In the genomic region with DNA sequence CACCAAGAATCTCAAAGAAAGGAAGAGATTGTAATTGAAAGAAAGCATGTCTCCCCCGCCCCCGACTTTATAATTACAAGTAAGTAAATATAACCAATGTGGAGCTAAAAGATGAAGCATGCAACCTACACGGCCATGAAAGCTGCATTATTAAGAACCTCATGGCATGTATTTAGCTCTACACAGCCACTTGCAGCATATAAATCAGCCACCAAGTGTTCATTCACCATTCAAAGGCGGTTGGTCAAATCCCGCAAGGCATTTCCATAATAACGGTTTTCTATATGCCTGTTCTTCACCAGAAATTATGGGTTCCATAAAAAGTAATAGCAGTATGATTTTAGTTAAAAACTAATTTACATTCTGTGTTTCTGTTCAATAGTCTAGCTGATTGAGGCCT, we compare ENCODE assay signal across 26 mouse cellular contexts.
DNase-seq lines count a peak whose midpoint lies in the region; ATAC-seq and TF ChIP-seq lines count a peak whose summit lies in the region.
"Had no signal": no experiment of that assay in that cellular context is flagged by ENCODE, and none has a peak within 500 bp of the region (broad histone marks: within the 10 kb centered on the region; RNA-seq: fewer than 3 reads in every experiment).

No protein-coding gene starts in this region.

- no peak overlapping the region for H3K9ac ChIP-seq in embryonic facial prominence, embryonic 14.5 days (ENCODE audit: low read depth, low read length)
- H3K9ac ChIP-seq in limb, embryonic 12.5 days (replicated peaks), result no peak overlapping the region
- no peak overlapping the region for H3K9ac ChIP-seq in limb, embryonic 14.5 days (ENCODE audit: low read depth, low read length, severe bottlenecking)
- H3K9ac ChIP-seq in midbrain, embryonic 11.5 days (ENCODE audit: low read length), result no peak overlapping the region
- H3K9ac ChIP-seq: embryonic facial prominence, embryonic 13.5 days; forebrain, embryonic 13.5 days; forebrain, embryonic 15.5 days; forebrain, postnatal 0 days had no signal

- H3K4me1 ChIP-seq in embryonic facial prominence, embryonic 14.5 days (ENCODE audit: control insufficient read depth, insufficient read depth, low read length), result peaks cover 5% of the 10 kb centered on the region; the same call in 1 of the 2 replicates
- peaks cover 8% of the 10 kb centered on the region for H3K4me1 ChIP-seq in embryonic facial prominence, embryonic 10.5 days
- peaks cover 38% of the 10 kb centered on the region for H3K4me1 ChIP-seq in limb, embryonic 10.5 days
- H3K4me1 ChIP-seq in limb, embryonic 12.5 days (replicated peaks), result peaks cover 36% of the 10 kb centered on the region
- peaks cover 23% of the 10 kb centered on the region for H3K4me1 ChIP-seq in limb, embryonic 14.5 days (ENCODE audit: control insufficient read depth, insufficient read depth, low read length)
- H3K4me1 ChIP-seq in midbrain, embryonic 11.5 days (ENCODE audit: control insufficient read depth, insufficient read depth, low read length), result no peaks in the 10 kb centered on the region
- no peaks in the 10 kb centered on the region for H3K4me1 ChIP-seq in cerebellum, adult 2 months (ENCODE audit: control insufficient read depth, insufficient read depth, low read length)

- H3K36me3 ChIP-seq in embryonic facial prominence, embryonic 14.5 days (ENCODE audit: control insufficient read depth, insufficient read depth, low read length), result no peaks in the 10 kb centered on the region
- H3K36me3 ChIP-seq in embryonic facial prominence, embryonic 10.5 days (replicated peaks), result no peaks in the 10 kb centered on the region
- no peaks in the 10 kb centered on the region for H3K36me3 ChIP-seq in limb, embryonic 10.5 days
- no peaks in the 10 kb centered on the region for H3K36me3 ChIP-seq in limb, embryonic 12.5 days
- no peaks in the 10 kb centered on the region for H3K36me3 ChIP-seq in limb, embryonic 14.5 days (ENCODE audit: control insufficient read depth, insufficient read depth, low read length)
- H3K36me3 ChIP-seq in midbrain, embryonic 11.5 days (ENCODE audit: control insufficient read depth, insufficient read depth, low read length), result no peaks in the 10 kb centered on the region
- H3K36me3 ChIP-seq: embryonic facial prominence, embryonic 13.5 days; forebrain, embryonic 10.5 days; forebrain, embryonic 15.5 days; G1E had no signal

- WGBS in embryonic facial prominence, embryonic 14.5 days, result 81% methylated on average over 6 of the region's 6 CpGs
- 92% methylated on average over 6 of the region's 6 CpGs for WGBS in embryonic facial prominence, embryonic 10.5 days
- 86% methylated on average over 6 of the region's 6 CpGs for WGBS in limb, embryonic 10.5 days
- 54% methylated on average over 6 of the region's 6 CpGs for WGBS in limb, embryonic 12.5 days
- WGBS in limb, embryonic 14.5 days, result 42% methylated on average over 6 of the region's 6 CpGs
- WGBS in midbrain, embryonic 11.5 days, result 89% methylated on average over 6 of the region's 6 CpGs
- WGBS in cerebellum, adult 2 months, result 95% methylated on average over 6 of the region's 6 CpGs

- no peak overlapping the region for H3K4me3 ChIP-seq in embryonic facial prominence, embryonic 14.5 days (ENCODE audit: low read depth, low read length)
- no peak overlapping the region for H3K4me3 ChIP-seq in embryonic facial prominence, embryonic 10.5 days
- no peak overlapping the region for H3K4me3 ChIP-seq in limb, embryonic 10.5 days
- no peak overlapping the region for H3K4me3 ChIP-seq in limb, embryonic 12.5 days (replicated peaks)
- no peak overlapping the region for H3K4me3 ChIP-seq in limb, embryonic 14.5 days (replicated peaks; ENCODE audit: low read length)
- H3K4me3 ChIP-seq in midbrain, embryonic 11.5 days (ENCODE audit: low read depth, low read length), result no peak overlapping the region
- H3K4me3 ChIP-seq in cerebellum, adult 2 months (replicated peaks; ENCODE audit: insufficient read depth, low read depth, low read length), result no peak overlapping the region
- H3K4me3 ChIP-seq: embryonic facial prominence, embryonic 13.5 days; forebrain, embryonic 10.5 days; forebrain, embryonic 13.5 days; forebrain, embryonic 15.5 days had no signal

- no peaks in the 10 kb centered on the region for H3K9me3 ChIP-seq in embryonic facial prominence, embryonic 14.5 days (ENCODE audit: control insufficient read depth, low read length)
- H3K9me3 ChIP-seq in embryonic facial prominence, embryonic 10.5 days, result no peaks in the 10 kb centered on the region
- H3K9me3 ChIP-seq in limb, embryonic 10.5 days (replicated peaks), result no peaks in the 10 kb centered on the region
- no peaks in the 10 kb centered on the region for H3K9me3 ChIP-seq in limb, embryonic 12.5 days
- H3K9me3 ChIP-seq in limb, embryonic 14.5 days (ENCODE audit: control insufficient read depth, low read length), result no peaks in the 10 kb centered on the region
- H3K9me3 ChIP-seq in midbrain, embryonic 11.5 days (ENCODE audit: control insufficient read depth, low read length), result no peaks in the 10 kb centered on the region
- H3K9me3 ChIP-seq: embryonic facial prominence, embryonic 13.5 days; forebrain, embryonic 10.5 days; forebrain, embryonic 13.5 days; forebrain, embryonic 15.5 days had no signal

- peak; percentile 27 for DNase-seq in embryonic facial prominence, embryonic 14.5 days (ENCODE audit: low spot score)
- no peak for DNase-seq in embryonic facial prominence, embryonic 10.5 days (ENCODE audit: low spot score)
- no peak for DNase-seq in limb, embryonic 10.5 days (ENCODE audit: low spot score)
- peak; percentile 40 for DNase-seq in limb, embryonic 14.5 days (ENCODE audit: low spot score)
- no peak for DNase-seq in cerebellum, postnatal 14 days
- no peak for DNase-seq in midbrain, embryonic 11.5 days (ENCODE audit: low spot score, missing footprints)
- no peak for DNase-seq in cerebellum, adult 2 months
- DNase-seq: adrenal gland, adult 8-10 months; adrenal gland, postnatal 14 days; adrenal gland, postnatal 36 days; B cell, adult 2 months; cerebellum, adult 11-12 months; cerebellum, adult 8-10 months; cerebellum, adult 9-11 months; cerebellum, postnatal 25 days; forebrain, postnatal 0 days had no signal

- TF ChIP-seq POLR2A in limb, embryonic 14.5 days (IDR thresholded peaks at IDR 0.05; ENCODE audit: borderline replicate concordance, extremely low read depth, insufficient read depth, insufficient read length), result no peak
- no peak for TF ChIP-seq POLR2A in cerebellum, adult 2 months (IDR thresholded peaks at IDR 0.05; ENCODE audit: borderline replicate concordance, insufficient read depth, low read length)

- ATAC-seq in embryonic facial prominence, embryonic 14.5 days (ENCODE audit: low read depth), result no peak
- peak; percentile 54; the same call in 1 of the 2 replicates for ATAC-seq in limb, embryonic 12.5 days (ENCODE audit: insufficient number of reproducible peaks, insufficient read depth, low FRiP score, low TSS enrichment, low read depth)
- peak; percentile 54; the same call in 1 of the 2 replicates for ATAC-seq in limb, embryonic 14.5 days (ENCODE audit: low FRiP score, low read depth)
- no peak for ATAC-seq in midbrain, embryonic 11.5 days (ENCODE audit: low FRiP score)
- ATAC-seq: activated CD4-positive, CD25-positive, alpha-beta regulatory T cell, adult 4 months; CD4-positive, CD25-positive, alpha-beta regulatory T cell, adult 4 months; forebrain, embryonic 13.5 days; forebrain, embryonic 15.5 days; forebrain, postnatal 0 days; Patski had no signal

- TF ChIP-seq CTCF in cerebellum, adult 2 months (IDR thresholded peaks at IDR 0.05; ENCODE audit: borderline replicate concordance, insufficient read depth, low read depth, low read length), result no peak

- no peak overlapping the region for H3K27ac ChIP-seq in embryonic facial prominence, embryonic 14.5 days (replicated peaks; ENCODE audit: low read depth, low read length)
- H3K27ac ChIP-seq in embryonic facial prominence, embryonic 10.5 days (replicated peaks), result no peak overlapping the region
- peak overlapping the region; percentile 80; the same call in 1 of the 2 replicates for H3K27ac ChIP-seq in limb, embryonic 10.5 days
- H3K27ac ChIP-seq in limb, embryonic 12.5 days, result peak overlapping the region; percentile 73
- H3K27ac ChIP-seq in limb, embryonic 14.5 days (replicated peaks; ENCODE audit: low read depth, low read length), result no peak overlapping the region
- no peak overlapping the region for H3K27ac ChIP-seq in midbrain, embryonic 11.5 days (ENCODE audit: low read depth, low read length)
- no peak overlapping the region for H3K27ac ChIP-seq in cerebellum, adult 2 months (ENCODE audit: insufficient read depth, low read length)
- H3K27ac ChIP-seq: embryonic facial prominence, embryonic 13.5 days; forebrain, embryonic 10.5 days; forebrain, embryonic 13.5 days; forebrain, embryonic 15.5 days had no signal

- H3K4me2 ChIP-seq in embryonic facial prominence, embryonic 14.5 days (ENCODE audit: low read depth, low read length), result no peak overlapping the region
- no peak overlapping the region; the same call in 1 of the 2 replicates for H3K4me2 ChIP-seq in limb, embryonic 12.5 days
- no peak overlapping the region for H3K4me2 ChIP-seq in limb, embryonic 14.5 days (replicated peaks; ENCODE audit: low read depth, low read length, severe bottlenecking)
- H3K4me2 ChIP-seq in midbrain, embryonic 11.5 days, result no peak overlapping the region
- H3K4me2 ChIP-seq: embryonic facial prominence, embryonic 13.5 days; forebrain, embryonic 13.5 days; forebrain, embryonic 15.5 days had no signal

- no peaks in the 10 kb centered on the region for H3K27me3 ChIP-seq in embryonic facial prominence, embryonic 14.5 days (replicated peaks; ENCODE audit: control insufficient read depth, insufficient read depth, low read length)
- no peaks in the 10 kb centered on the region for H3K27me3 ChIP-seq in embryonic facial prominence, embryonic 10.5 days (replicated peaks; ENCODE audit: low read depth, poor library complexity, severe bottlenecking)
- no peaks in the 10 kb centered on the region for H3K27me3 ChIP-seq in limb, embryonic 10.5 days (ENCODE audit: low read depth, poor library complexity, severe bottlenecking)
- H3K27me3 ChIP-seq in limb, embryonic 12.5 days, result no peaks in the 10 kb centered on the region
- H3K27me3 ChIP-seq in limb, embryonic 14.5 days (ENCODE audit: control insufficient read depth, insufficient read depth, low read length), result no peaks in the 10 kb centered on the region
- no peaks in the 10 kb centered on the region for H3K27me3 ChIP-seq in midbrain, embryonic 11.5 days (ENCODE audit: control insufficient read depth, insufficient read depth, low read length)
- H3K27me3 ChIP-seq in cerebellum, adult 2 months (ENCODE audit: control insufficient read depth, insufficient read depth, low read length), result no peaks in the 10 kb centered on the region; the same call in 1 of the 2 replicates
- H3K27me3 ChIP-seq: CH12.LX; embryonic facial prominence, embryonic 13.5 days; forebrain, embryonic 13.5 days; forebrain, embryonic 15.5 days; Patski had no signal

Comparison
In these comparisons a context has a peak if more than half of its experiments do, and no peak if none do; other contexts are left out.
1. DNase-seq: peak in embryonic facial prominence, embryonic 14.5 days (single experiment) and limb, embryonic 14.5 days (single experiment); none in embryonic facial prominence, embryonic 10.5 days (single experiment), limb, embryonic 10.5 days (single experiment), cerebellum, postnatal 14 days (0 of 2), midbrain, embryonic 11.5 days (single experiment) and cerebellum, adult 2 months (0 of 2).
2. H3K27ac ChIP-seq: peak in limb, embryonic 10.5 days (single experiment) and limb, embryonic 12.5 days (single experiment); none in embryonic facial prominence, embryonic 14.5 days (single experiment), embryonic facial prominence, embryonic 10.5 days (single experiment), limb, embryonic 14.5 days (single experiment), midbrain, embryonic 11.5 days (single experiment) and cerebellum, adult 2 months (single experiment).
3. ATAC-seq: peak in limb, embryonic 12.5 days (single experiment) and limb, embryonic 14.5 days (single experiment); none in embryonic facial prominence, embryonic 14.5 days (single experiment) and midbrain, embryonic 11.5 days (single experiment).